Mouse (Mus musculus) R1 (cell line): ENCODE results near the gene Rhbg.
A peak's percentile ranks its signal among the peaks of the same experiment; 100 is the strongest.

Experiments
- DNase-seq: peaks from one replicate; pipeline ENCODE4 v3.0.0-alpha.2; 2018; ENCODE audit warnings: low read depth, low spot score

Gene Rhbg

DNA sequence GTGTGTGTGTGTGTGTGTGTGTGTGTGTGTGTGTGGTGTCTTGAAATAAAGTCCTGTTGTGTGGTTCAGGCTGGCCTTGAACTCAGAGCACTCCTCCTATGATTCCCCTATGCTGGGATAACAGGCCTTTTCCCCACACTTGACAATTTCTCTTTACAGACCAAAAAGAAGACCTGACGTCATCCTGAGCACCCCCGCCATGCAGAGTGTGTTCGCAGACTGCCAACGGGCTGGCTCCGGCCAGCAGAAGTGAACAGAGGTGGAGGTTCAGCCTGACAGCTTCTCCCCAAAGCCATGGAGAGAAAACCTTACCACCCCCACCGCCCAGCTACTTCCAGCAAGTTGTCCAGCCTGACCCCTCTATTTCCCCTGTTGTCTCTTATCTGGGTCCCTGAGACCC is 25.0 kb downstream of the Rhbg start:
- no peak for DNase-seq

DNA sequence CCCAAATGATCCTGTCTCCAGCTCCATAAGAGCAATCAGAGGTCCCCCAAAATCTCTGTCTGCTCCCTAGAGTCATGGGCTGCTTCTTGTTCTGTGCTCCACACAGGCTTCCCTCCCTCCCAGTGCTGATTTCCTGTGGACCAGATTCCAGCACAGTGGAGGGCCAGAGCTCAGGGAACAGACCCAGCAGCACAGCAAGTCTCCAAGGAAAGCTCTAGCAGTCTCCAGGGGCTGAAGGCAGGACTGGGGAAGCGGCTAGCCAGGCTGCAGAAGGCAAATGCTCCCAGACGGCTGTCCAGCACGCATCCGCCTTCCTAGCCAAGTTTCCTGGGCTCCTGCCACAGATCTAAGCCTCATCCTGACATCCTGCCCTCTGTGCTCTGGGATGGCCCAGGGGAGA is 25.6 kb downstream of the Rhbg start:
- DNase-seq: no peak

DNA sequence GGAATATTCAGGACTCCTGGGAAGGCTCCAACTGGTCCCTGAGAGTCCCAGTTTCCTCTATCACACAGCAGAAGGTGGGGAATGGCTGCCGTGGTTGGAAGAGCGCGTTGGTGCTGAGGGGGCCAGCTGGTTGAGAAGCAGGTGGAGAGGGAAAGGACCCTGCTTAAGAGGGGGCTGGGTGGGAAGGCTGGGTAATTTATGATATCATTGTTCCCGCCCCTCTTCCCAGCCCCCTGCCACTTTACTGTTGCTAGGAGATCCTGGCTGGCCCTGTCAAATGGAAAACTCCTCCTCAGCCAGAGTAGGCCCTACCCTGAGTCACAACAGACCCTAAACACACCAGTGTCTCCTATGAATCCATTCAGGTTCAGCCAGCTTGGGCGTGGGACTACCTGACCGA is 26.5 kb downstream of the Rhbg start:
- DNase-seq: no peak

- no peak for DNase-seq
These were observed 27.2 kb downstream of the Rhbg start for GRCm38 (mm10) chr3:88227260-88227659.

DNA sequence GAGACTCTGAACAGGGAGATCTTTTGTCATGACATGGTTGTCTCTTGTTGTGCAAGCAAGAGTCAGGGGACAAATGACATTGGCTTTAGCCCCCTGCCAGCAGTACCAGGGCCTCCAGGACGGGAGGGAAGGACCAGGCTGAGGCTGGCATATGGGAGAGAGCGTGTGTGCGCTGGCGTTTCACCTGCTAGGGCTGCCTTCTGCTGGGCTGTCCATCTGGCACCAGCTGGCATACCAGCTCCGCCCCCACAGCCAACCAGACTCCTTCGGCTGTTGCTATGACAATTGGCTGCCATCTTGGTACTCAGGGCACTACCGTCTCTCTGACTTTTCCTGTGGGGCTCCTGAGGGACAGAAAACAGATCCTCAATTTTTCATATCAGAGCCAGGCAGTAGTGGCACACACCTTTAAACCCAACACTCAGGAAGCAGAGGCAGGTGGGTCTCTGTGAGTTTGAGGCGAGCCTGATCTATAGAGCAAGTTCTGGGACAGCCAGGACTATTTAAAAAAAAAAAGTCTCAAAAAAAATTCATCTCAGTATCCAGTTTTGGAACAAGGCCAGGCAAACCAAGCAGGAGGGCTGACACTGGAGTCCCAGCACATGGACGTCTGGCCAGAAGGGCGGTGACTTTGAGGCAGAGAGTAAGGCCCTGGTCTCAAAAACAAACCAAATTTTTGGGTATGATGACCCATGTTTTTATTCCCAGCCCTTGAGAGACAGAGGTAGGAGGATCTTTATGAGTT is 28.2 kb downstream of the Rhbg start:
- DNase-seq: no peak

DNA sequence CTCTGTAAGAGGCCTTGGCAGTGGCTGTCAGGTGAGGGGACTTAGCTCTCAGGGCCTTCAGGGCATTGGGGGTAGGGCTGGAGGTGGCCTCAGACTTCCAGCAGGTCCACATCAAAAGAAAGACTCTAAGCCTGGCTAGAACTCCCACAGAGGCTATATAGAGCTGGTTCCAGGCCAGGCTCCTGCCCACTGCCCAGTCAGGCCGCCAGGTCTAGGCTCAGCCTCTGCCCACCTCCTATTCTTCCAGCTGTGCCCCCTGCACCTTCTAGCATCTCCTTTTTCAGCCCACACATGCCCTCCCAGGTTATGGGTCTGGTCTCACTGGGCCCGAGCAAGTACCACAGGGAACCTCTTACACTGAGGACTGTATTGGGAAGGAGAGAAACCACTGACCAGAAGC is 29.6 kb downstream of the Rhbg start:
- DNase-seq: no peak

GRCm38 (mm10) chr3:88222446-88222845 is 32.1 kb downstream of the Rhbg start:
- DNase-seq: no peak

DNA sequence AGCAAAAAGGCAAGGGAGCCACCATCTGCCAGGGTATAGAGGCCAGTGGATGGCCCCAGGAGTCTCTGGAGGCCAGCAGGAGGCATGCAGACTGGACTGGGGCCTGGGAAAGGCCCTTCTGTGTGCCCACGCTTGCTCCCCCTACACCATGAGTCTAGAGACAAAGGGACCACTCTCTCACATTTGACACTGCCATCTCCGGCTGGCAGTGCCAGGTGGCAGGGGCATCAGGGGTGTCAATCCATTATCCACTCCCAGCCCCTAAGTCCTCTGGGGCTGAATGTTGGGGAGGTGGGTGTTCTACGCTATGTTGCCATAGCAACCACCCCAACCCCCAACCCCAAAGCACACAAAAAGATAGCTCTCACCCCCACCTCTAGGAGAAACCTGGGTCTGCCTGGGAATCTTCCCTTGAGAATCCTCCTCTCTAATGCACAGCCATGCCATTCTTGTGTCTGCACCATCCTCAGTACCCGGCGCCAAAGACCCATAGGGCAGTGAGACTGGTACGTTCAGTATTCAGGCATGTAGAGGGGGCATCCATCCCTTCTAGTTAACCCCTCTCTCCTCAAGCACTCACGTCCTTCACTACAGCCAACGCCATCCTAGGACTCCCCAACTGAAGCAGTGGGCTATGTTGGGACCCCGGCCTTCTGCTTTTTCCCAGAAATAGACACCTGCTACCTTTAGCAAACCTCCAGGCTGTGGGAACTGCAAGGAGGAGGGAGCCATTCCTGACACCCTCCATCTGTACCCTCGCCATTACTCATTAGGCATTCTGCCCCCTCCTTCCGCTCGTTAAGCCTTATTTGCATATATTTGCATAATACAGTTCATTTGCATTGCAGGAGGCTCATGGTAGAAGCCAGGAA is 32.8 kb downstream of the Rhbg start:
- DNase-seq: no peak

DNA sequence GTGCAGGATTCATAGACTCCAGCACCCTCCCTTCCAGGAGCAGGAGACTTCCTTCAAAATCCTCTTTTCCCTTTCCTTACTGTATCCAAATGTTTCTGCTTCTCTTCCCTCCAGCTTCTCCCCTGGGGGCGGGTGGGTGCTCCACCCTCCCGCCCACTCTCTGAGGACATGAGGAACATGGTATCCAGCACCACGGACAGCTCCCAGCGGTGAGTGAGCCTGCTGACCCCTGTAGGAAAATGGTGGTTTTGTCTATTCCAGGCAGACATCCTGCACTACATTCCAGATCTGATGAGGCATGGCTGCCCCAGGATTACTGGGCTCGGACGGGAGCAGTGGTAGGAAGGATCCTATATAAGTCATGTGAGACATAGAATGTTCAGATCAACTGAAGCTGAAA is 33.7 kb downstream of the Rhbg start:
- peak; percentile 91 for DNase-seq

DNA sequence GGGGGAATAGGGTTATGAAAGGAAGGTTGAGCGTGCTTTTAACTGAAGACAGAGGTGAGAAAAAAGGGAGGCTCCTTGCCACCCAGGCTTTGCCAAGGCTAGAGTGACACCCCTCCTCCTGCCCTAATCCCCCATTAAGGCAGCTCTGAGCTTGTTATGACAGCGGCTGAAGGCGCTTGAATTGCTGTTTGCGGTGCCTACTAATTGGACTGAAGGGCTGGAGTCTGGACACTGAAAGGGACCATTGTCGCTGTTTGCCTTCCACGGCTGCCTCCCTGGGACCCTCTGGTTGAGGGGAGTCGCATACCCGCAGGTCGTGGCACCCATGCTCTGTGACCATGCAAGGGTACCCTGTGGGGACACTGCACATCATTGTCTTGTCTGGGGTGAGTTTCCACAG is 34.6 kb downstream of the Rhbg start:
- no peak for DNase-seq

- DNase-seq: no peak
These were observed 36.8 kb downstream of the Rhbg start for GRCm38 (mm10) chr3:88217679-88218078.

DNA sequence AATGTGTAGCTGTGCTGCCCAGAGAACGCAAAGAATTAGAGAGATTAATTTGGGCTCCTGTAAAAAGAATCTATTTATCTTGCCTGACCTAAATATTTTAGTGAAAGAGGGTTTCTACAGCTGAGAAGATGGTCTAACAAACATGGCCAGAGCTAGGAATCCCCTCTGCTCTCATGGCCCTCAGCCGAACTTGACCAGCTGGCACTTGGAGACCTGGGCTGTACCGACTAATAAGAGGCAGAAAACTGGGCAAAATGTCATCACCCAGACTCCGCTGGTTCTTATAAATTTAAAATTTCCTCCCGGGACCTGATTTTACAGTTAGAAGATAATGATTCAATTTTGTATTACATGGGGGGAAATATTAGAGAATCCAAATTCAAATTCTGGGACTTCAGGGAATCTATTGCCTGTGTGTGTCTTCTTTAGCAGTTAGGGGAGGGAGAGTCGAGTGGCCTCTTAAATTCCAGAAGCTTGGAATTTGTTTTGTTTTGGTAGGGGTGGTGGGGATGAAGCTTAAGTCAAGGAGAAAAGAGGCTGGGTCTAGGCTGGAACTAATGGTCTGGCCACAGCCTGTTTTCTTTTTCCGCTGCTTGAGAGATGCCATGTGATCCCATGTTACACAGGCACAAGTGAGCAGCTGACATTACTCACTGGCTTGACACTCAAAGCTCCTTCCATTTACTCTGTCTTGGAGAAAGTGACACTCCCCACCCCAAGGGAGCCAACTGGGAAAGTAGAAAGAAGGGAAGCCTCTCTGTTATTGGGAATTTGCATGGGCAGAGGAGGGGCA is 37.8 kb downstream of the Rhbg start:
- no peak for DNase-seq

DNA sequence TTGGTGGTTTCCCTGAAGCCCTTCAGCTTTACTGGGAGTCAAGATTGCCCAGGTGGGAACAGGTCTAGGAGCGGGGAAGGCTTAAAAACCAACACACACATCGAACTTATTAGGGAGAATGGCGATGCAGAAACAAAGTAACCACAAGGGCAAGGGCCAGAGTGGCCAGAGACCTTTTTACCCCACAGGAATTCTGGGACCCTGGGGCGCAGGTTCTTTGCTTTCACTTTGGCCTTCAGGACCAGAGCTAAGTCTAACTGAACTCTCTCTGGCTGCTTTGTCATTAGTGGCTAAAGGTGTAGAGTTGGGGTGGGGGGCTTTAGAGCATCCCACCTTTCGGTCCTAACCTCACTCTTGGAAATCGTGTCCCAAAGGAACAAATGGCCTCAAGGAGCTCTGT is 38.4 kb downstream of the Rhbg start:
- DNase-seq: no peak

GRCm38 (mm10) chr3:88215553-88216004 is 38.9 kb downstream of the Rhbg start:
- peak; percentile 32 for DNase-seq

GRCm38 (mm10) chr3:88214971-88215552 is 39.4 kb downstream of the Rhbg start:
- peak; percentile 26 for DNase-seq

DNA sequence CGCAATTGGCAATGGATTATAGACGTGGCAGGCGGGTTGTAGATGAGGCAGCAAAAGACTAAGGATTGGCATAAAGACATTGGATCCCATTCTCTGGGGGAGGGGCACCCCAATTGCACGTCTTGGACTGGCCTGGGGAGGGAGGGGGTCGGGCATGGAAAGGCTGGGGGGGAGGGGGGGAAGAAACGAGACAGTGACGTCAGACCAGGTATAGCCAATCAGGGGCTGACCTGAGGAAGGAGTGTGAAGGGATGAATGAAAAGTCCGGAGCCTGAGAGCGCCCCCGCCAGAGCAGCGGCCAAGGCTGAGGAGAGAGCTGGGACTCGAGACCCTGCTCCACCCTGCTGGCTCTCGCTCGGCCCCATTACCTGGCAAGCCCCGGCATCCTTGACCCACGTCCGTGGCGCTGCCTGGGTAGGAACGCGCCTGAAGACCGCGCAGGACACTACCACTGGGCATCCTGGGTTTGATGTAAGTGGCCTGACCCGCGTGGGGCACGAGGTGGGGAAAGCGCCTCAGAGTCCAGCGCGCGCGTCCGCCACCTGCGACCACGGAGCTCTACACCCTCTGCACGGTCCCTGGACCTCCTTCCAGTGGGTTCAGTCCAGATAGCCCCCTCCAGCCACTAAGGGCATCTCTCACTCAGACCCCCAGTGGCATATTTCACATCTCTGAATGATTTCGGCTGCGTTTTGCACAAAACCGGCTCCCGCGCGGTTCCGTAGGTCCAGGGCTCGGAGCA is 40.1 kb downstream of the Rhbg start:
- peak; percentile 66 for DNase-seq

DNA sequence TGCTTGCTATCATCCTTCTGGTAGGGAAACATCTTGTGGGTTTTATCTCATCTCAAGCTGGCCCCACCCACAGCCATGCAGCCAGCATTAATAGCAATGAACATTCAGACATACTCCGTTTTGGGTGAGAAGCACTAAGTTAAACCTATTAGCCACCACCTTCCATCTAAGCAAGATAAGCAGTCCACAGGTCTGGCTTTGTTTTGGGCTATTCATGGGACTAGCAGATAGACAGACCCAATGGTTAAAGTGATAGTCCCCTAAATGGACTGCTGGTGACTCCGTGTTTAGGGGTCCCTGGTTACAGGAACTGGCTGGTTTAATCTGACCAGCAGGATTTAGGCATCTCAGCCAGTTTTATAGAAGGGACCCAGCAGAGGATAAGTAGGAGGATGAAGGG is 41.5 kb downstream of the Rhbg start:
- no peak for DNase-seq

DNA sequence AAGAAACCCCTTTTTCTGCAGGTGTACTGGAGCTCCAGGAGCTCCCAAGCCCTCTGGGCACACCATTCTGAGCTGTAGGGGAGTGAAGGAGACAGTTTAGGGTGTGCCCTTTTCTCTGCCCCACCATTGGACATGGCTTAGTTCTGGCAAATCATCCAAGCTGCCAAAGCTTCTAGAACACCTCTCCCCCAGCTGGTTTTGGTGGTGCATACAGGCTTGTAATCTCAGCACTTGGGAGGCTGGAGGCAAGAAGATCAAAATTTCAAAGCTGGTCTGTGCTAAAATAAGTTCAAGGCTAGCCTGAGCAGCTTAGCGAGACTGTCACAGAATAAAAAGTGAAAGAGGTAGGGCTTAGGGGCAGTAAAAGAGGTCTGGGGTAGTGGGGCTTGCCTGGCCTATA is 42.2 kb downstream of the Rhbg start:
- no peak for DNase-seq

DNA sequence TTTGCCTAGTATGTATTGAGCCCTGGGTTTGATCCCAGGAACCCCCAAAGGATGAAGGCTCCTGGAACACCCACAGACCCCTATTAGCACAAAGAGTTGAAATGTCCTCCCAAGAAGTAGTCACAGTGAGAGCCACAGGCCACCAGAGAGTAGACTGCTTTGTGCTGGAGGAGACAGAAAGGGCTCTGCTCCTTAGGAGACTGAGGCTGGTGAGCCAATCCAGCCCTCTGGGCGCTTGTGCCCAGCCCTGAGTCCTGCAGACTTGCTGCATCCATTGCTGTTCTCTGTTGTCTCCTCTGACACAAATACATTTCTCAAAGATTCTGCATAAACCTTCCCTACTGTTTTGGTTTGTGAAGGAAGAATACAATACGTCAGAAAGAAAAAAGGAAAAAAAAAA is 43.6 kb downstream of the Rhbg start:
- no peak for DNase-seq

- DNase-seq: no peak
These were observed 44.4 kb downstream of the Rhbg start for GRCm38 (mm10) chr3:88210121-88210520.

DNA sequence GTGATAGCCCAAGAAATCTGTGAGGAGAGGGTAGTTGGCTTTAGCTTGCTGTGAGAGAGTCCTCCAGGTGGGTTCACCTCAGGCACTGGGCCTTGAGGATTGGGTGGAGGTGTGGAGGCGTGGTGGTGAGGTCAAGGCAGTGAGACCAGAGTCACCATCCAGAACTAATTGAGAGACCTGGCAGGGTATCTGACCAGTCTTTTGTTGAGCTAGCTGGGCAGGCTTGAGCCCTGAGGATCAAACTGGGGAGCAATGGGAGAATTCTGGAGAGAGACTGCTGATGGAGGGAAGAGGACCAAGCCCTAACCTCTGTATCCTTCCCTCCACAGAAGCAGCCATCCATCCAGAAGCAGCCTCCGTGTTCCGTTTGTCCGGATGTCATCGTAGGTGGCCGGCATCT is 45.2 kb downstream of the Rhbg start:
- no peak for DNase-seq
